Mouse (Mus musculus) limb, embryonic 15.5 days (tissue): ENCODE data around the gene Gm10310. TPM values are rescaled to one million over a fixed set of nuclear protein-coding genes. Genes with fewer than 3 reads are reported as not detected.

Experiments used
- polyA plus RNA-seq: library from polyadenylated mRNA; unstranded; fragments of >200 nt; fragmentation: Nextera tagmentation; extraction: Ambion mirVana; gene quantifications from 2 replicates; pipeline ENCODE4 v1.2.1, GENCODE M21; 2015

The Gm10310 gene
- polyA plus RNA-seq, 1 experiment from 2014 or later: not detected

Other genes with a start within 250 kb of the Gm10310 start
- gene Olfr806, start 243.1 kb downstream of the Gm10310 start, polyA plus RNA-seq: not detected in 2 replicates
- not detected in 2 replicates for gene Olfr807, start 227.3 kb downstream of the Gm10310 start, polyA plus RNA-seq
- gene Olfr808, start 219.6 kb downstream of the Gm10310 start, polyA plus RNA-seq: not detected in 2 replicates
- gene Olfr809, start 210.4 kb downstream of the Gm10310 start, polyA plus RNA-seq: not detected in 2 replicates
- gene Olfr810, start 190.1 kb downstream of the Gm10310 start, polyA plus RNA-seq: not detected in 2 replicates
- gene Olfr811, start 180.7 kb downstream of the Gm10310 start, polyA plus RNA-seq: not detected in 2 replicates
- not detected in 2 replicates for gene Olfr812, start 139.0 kb downstream of the Gm10310 start, polyA plus RNA-seq
- not detected in 2 replicates for gene Olfr813, start 129.7 kb downstream of the Gm10310 start, polyA plus RNA-seq
- gene Olfr814, start 105.2 kb downstream of the Gm10310 start, polyA plus RNA-seq: not detected in 2 replicates
- not detected in 2 replicates for gene Olfr815, start 79.2 kb downstream of the Gm10310 start, polyA plus RNA-seq
- not detected in 2 replicates for gene Olfr816, start 69.5 kb downstream of the Gm10310 start, polyA plus RNA-seq
- not detected in 2 replicates for gene Olfr818, start 36.0 kb downstream of the Gm10310 start, polyA plus RNA-seq
- not detected in 2 replicates for gene Olfr819, start 17.8 kb downstream of the Gm10310 start, polyA plus RNA-seq
- not detected in 2 replicates for gene Olfr247, start 8.9 kb downstream of the Gm10310 start, polyA plus RNA-seq
- gene Olfr820, start 27.6 kb upstream of the Gm10310 start, polyA plus RNA-seq: not detected in 2 replicates
- not detected in 2 replicates for gene Olfr821, start 45.3 kb upstream of the Gm10310 start, polyA plus RNA-seq
- not detected in 2 replicates for gene Olfr822, start 86.1 kb upstream of the Gm10310 start, polyA plus RNA-seq
- gene Olfr823, start 130.3 kb upstream of the Gm10310 start, polyA plus RNA-seq: not detected in 2 replicates
- gene Olfr824, start 144.9 kb upstream of the Gm10310 start, polyA plus RNA-seq: not detected in 2 replicates
- gene Olfr825, start 181.7 kb upstream of the Gm10310 start, polyA plus RNA-seq: not detected in 2 replicates
- not detected in 2 replicates for gene Olfr826, start 199.1 kb upstream of the Gm10310 start, polyA plus RNA-seq
- not detected in 2 replicates for gene Olfr827, start 229.3 kb upstream of the Gm10310 start, polyA plus RNA-seq